Mouse (Mus musculus): ENCODE results near the gene Plcd4.

Plcd4 gene

DNA sequence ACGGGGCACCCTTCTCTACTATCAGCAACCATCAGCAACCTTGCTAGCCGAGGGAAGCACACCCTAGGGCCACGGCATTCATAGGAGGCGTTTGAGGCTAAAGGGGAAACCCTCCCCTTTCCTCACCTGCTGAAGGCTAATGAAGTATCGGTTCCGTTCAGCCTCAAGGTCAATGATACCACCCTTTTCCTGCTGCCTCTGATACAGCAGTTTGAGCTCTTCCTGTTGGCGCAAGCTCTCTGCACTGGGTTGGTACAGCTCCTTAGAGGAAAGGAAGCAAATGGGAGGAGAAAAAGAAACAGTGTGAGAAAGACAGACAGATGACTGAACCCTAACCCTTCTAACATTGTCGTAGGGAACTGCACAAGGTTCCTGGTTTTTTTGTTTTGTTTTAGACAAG lies 51.7 kb downstream of the Plcd4 start:
- no peak for DNase-seq (ENCODE audit: low spot score in 2 of 2)

DNA sequence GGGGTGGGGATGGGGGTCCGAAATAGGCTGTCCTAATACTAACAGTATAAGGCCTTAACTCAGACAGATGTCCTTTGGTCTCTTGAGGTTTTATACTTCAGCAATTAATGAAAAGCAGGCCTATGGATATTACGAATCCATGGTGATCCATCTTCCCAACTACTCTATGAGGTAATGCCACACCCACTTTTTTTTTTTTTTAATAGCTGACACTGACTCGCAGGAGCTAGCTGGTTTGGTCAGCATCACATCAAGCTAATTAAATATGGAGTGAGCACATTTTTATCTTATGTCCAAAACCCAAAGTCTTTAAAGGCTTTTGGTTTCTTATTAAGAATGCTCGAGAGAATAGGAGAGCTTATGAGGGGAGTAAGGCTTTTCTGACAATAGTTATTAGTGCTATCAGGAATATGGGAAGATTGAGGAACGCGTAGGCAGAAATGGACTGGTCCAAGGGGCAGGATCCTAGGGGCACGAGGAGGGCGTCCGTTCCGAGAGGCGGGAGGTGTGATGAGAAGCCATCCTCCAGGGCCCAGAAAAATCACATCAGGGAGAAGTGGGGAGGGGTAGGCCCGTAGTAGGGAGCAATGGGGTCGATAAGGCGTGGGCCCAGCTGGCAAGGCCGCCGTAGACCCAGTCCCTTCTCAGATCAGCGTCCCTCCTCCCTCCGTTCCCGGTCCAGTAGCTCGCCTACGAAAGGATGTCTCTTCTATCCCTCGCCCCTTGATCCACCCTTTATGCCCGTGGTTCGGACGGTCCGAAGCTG lies 58.0 kb downstream of the Plcd4 start:
- DNase-seq (ENCODE audit: low spot score in 2 of 2): no peak

- peak; percentile 59 to 73 for DNase-seq (ENCODE audit: low spot score in 2 of 2)
Observed at GRCm38 (mm10) chr1:74601267-74601962, 58.7 kb downstream of the Plcd4 start, which contains the start of the genes Rnf25 and Stk36. Rnf25 (minus strand) TSS chr1:74601397. Stk36 (plus strand) TSS chr1:74601445.
